Mouse (Mus musculus): ENCODE results near the gene Ylpm1.

Gene Ylpm1

GRCm38 (mm10) chr12:85110011-85110697 lies 114.0 kb downstream of the Ylpm1 start:
- peak; percentile 61 for DNase-seq (ENCODE audit: low read depth)

DNA sequence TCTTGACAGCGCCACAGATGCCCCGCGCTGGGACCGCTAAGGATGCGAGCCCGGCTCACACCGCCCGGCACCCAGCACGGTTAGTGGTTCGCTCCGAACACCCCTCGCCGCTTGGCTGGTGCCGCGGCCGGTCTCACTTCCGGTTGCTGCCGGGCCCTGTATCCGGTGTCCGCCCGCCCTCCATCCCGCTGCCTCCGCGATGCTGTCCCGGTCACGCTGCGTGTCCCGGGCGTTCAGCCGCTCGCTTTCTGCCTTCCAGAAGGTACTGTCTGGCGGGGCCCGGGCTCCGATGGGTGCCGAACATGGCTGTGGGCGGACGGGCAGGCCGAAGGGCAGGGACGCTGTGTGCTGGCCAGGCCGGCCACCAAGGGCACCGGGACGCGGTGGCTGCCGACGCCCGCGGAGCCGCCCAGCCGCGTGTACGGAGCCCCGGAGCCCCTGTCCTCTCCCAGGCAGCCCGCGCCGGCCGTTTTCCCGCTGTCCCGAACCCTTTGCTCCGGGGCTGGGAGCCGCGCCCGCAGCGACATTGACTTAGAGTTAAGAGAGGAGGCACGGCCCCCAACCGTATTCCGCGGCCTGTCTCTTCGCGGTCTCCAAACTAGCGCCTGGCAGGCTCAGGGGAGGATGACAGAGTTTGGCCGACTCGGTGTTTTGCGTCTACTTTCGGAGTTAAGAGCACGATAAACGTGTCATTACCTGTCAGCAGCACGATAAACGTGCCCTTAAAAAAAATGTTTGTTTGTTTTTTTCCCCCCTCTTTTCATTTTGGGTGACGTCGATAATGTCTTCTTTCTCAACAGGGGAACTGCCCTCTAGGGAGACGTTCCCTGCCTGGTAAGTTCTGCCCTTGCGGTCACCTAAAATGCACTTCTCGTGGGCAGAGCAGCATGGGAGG lies 114.8 kb downstream of the Ylpm1 start, which contains the start of the genes Prox2 and Dlst:
Gene Prox2, minus strand, starts transcription at position 62 of the 895 bp plus-strand sequence.
Gene Dlst, plus strand, starts transcription at position 136 of the 895 bp plus-strand sequence.
- DNase-seq (ENCODE audit: low read depth): peak; percentile 84

GRCm38 (mm10) chr12:85112550-85113251 lies 116.6 kb downstream of the Ylpm1 start:
- peak; percentile 31 for DNase-seq (ENCODE audit: low read depth)

DNA sequence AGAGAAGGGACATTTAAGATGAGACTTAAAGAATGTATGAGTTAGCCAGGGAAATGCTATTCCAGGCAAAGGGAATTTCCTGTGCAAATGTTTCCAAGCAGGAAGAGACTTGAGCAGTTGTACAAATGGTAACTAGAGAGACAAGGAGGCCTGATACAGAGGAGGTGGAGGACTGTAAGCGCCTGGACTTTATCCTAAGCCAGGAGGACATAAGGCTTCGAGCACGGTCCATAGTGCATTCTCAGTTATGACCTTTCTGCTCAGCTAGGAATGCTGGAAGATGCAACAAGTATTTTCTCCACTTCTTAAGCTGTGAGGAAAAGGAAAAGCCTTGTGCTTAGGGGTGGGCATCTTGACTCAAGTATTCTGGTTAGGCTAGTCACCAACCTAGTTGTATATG lies 117.2 kb downstream of the Ylpm1 start:
- no peak for DNase-seq (ENCODE audit: low read depth)

GRCm38 (mm10) chr12:85113917-85114316 lies 117.8 kb downstream of the Ylpm1 start:
- DNase-seq (ENCODE audit: low read depth): no peak

DNA sequence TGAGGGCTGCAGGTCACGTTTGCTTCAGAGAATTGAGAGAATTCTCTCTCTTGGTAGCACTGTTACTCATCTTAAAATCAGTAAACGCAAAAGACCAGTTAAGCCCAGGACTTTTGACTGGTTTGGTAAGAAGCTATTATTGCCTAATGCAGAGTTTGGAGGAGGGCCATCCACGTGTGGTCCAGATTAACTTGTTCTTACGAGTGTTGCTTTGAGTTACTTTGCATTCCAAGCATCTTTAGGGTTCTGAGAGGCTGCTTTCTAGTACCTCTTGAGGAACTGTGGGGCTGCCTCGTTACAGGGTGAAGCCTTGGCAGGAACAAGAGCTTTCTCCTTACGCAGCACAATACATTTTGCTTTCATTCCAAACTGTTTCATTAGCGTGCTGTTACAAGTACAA lies 119.6 kb downstream of the Ylpm1 start:
- peak; percentile 38 for DNase-seq (ENCODE audit: low read depth)
